Mouse (Mus musculus): ENCODE measurements around the gene Ccnd3.

DNA sequence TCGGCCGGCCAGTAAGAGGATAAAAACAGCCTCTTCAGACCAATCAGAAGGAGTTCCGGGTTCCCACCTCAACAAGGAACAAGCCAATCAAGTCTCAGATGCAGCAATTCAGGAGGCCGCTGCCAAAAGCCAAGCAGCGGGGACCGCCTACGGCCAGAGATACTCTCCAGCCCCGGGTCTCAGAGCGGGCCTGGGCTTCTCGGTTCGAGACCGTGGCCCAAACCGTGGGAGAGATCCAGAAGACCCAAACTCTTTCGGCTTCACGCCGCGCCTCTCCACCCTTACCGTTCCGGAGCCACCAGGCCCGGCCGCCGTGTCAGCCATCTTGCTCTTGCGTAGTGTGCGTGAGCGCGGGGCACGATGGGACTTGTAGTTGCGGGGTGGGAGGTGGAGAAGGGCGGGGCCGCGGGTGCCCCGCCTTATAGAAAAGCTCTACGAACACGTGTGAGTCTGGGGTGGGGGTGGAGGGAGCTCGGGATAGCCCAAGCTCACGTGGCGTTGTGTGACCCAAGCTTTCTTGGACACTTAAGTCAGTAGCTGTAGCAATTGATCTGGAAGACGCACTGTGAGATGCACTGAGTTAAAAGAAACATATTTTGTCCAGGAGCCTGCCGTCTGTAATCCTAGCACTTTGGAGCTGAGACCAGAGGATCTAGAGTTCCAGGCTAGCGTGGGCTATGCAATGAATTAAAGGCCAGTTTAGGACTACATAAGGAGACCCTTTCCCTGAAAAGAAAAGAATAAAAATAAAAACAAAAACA is 2.7 kb upstream of the Ccnd3 start, which contains the start of gene Taf8:
- TF ChIP-seq CTCF (IDR thresholded peaks at IDR 0.05) (no peak), EP300 (IDR thresholded peaks at IDR 0.05) (peak; percentile 64; the same call in 1 of the 2 replicates)
